Mouse (Mus musculus) stomach, embryonic 16.5 days (tissue): ENCODE measurements around the gene Crim1. TPM values are rescaled to one million over a fixed set of nuclear protein-coding genes. Genes with fewer than 3 reads are reported as not detected.
A peak's percentile ranks its signal among the peaks of the same experiment; 100 is the strongest.

ENCODE experiments used
- ATAC-seq: fragments of 200-750 bp; cut with Nextera tagmentation; 2 replicates; pipeline ENCODE4 v1.8.0; 2017; ENCODE audit warnings: moderate number of reproducible peaks, moderate TSS enrichment; ENCODE audit not compliant: insufficient read depth, low FRiP score
- H3K27ac ChIP-seq: fragments of 300-500 bp; sonication (generic); 2 replicates; pipeline ENCODE4 v1.5.1; 2014; ENCODE audit warnings: low read length
- H3K27me3 ChIP-seq: fragments of 300-500 bp; sonication (generic); 2 replicates; pipeline ENCODE4 v1.6.1; 2014; ENCODE audit warnings: low read length, control low read depth, mixed read lengths; ENCODE audit not compliant: control insufficient read depth, insufficient read depth
- H3K36me3 ChIP-seq: fragments of 300-500 bp; sonication (generic); 2 replicates; pipeline ENCODE4 v1.6.1; 2014; ENCODE audit warnings: low read length; ENCODE audit not compliant: control insufficient read depth, insufficient read depth
- H3K4me1 ChIP-seq: fragments of 300-500 bp; sonication (generic); 2 replicates; pipeline ENCODE4 v1.6.1; 2014; ENCODE audit warnings: low read length, control low read depth, mixed read lengths; ENCODE audit not compliant: control insufficient read depth, insufficient read depth
- H3K4me2 ChIP-seq: fragments of 300-500 bp; sonication (generic); 2 replicates; pipeline ENCODE4 v1.6.1; 2014; ENCODE audit warnings: low read depth, low read length, mixed read lengths
- H3K4me3 ChIP-seq: fragments of 300-500 bp; sonication (generic); replicated peaks from 2 replicates; pipeline ENCODE4 v1.5.1; 2014; ENCODE audit warnings: mild to moderate bottlenecking, low read length
- H3K9ac ChIP-seq: fragments of 300-500 bp; sonication (generic); 2 replicates; pipeline ENCODE4 v1.6.1; 2014; ENCODE audit warnings: low read length
- H3K9me3 ChIP-seq: fragments of 300-500 bp; sonication (generic); replicated peaks from 2 replicates; pipeline ENCODE4 v1.6.1; 2016; ENCODE audit warnings: low read length, control low read depth; ENCODE audit not compliant: control insufficient read depth
- WGBS: fragments of 180-500 bp; shearing (Covaris S2); extraction: QIAGEN DNeasy Blood & Tissue Kit; methylation state at CpG from one replicate; pipeline ENCODE4 v1.1.7; 2014; 5-methylcytosine and 5-hydroxymethylcytosine counted together
- polyA plus RNA-seq: library from polyadenylated mRNA; unstranded; fragments of >200 nt; fragmentation: Nextera tagmentation; extraction: Ambion mirVana; gene quantifications from 2 replicates; pipeline ENCODE4 v1.2.1, GENCODE M21; 2015

Gene Crim1
- polyA plus RNA-seq, 1 experiment from 2014 or later: 3.9 TPM

DNA sequence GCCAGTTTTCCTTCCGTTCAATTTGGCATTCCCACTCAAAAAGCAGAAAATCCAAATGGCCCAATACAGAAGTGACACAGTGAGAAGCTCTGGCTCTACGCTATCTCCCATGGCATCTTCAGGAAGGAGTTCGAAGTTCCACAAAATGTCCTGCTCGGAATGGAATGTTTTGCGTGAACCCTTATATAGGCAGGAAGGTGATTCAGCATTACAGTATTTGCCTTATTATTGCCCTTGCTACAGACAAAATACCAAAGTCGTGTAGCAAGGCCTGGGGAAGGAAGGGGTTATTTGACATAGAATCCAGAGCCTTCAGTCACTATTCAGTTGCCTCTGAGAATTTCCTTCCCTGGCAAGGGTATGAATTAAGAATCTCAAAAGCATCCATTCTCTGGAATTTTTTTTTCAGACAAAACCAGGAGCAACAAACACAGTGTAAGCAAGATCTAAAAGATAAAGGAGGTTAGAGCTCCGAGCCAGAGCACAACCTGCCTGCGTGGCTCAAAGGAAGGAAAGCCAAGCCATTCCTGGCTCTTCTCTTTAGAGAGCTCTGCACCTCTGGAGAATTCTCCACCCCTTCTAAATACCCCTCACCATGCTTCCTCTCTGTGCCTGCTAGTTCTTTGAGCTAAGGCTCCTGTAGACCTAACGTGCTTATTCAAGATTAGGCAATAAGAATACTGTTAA is 192.5 kb downstream of the Crim1 start:
- no peak for ATAC-seq
- Histone ChIP-seq H3K27ac (no peak overlapping the region), H3K4me1 (no peaks in the 10 kb centered on the region), H3K4me2 (no peak overlapping the region), H3K4me3 (no peak overlapping the region), H3K9ac (no peak overlapping the region), H3K9me3 (no peaks in the 10 kb centered on the region), H3K27me3 (no peaks in the 10 kb centered on the region), H3K36me3 (no peaks in the 10 kb centered on the region; the same call in 1 of the 2 replicates)
- WGBS: 55% methylated on average over 9 of the region's 9 CpGs

- no peak overlapping the region for H3K4me2 ChIP-seq
- peak; percentile 63 for ATAC-seq
- no peaks in the 10 kb centered on the region for H3K9me3 ChIP-seq
- H3K27me3 ChIP-seq: no peaks in the 10 kb centered on the region
- H3K9ac ChIP-seq: no peak overlapping the region
- H3K4me3 ChIP-seq: no peak overlapping the region
- H3K4me1 ChIP-seq: peaks cover 15% of the 10 kb centered on the region
- 61% methylated on average over 12 of the region's 12 CpGs for WGBS
- peaks cover 3% of the 10 kb centered on the region; the same call in 1 of the 2 replicates for H3K36me3 ChIP-seq
- 0 out of 2 replicates have a peak overlapping the region, but pooled peaks have one; percentile 40 for H3K27ac ChIP-seq
These were observed 200.2 kb downstream of the Crim1 start for GRCm38 (mm10) chr17:78400130-78400840.

DNA sequence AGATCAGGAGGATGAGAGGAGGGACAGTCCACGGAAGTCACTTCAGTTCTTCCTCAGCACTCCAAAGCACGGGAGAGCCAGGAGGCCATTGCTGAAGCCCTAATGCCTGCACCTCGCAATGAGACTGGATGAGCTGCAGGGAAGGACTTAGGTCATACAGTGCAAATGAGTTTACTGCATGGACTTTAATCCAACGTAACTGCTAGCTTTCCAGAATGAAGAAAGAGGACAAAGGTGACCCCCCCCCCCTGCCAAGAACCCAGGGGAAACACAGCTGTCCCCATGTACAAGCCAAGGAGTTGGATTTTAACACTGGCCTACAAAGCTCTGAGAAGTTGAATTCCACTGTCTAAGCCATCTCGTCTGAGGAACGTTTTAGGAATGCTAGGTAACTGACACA is 201.3 kb downstream of the Crim1 start:
- Histone ChIP-seq H3K4me3 (no peak overlapping the region), H3K36me3 (peaks cover 3% of the 10 kb centered on the region; the same call in 1 of the 2 replicates), H3K27ac (no peak overlapping the region), H3K4me1 (peaks cover 15% of the 10 kb centered on the region), H3K9ac (no peak overlapping the region), H3K27me3 (no peaks in the 10 kb centered on the region), H3K9me3 (no peaks in the 10 kb centered on the region), H3K4me2 (no peak overlapping the region)
- no peak for ATAC-seq
- WGBS: 60% methylated on average over 6 of the region's 6 CpGs

- Histone ChIP-seq H3K9me3 (no peaks in the 10 kb centered on the region), H3K27ac (no peak overlapping the region; the same call in 1 of the 2 replicates), H3K4me2 (no peak overlapping the region), H3K9ac (no peak overlapping the region), H3K27me3 (no peaks in the 10 kb centered on the region), H3K4me1 (peaks cover 15% of the 10 kb centered on the region), H3K36me3 (peaks cover 3% of the 10 kb centered on the region; the same call in 1 of the 2 replicates), H3K4me3 (no peak overlapping the region)
- ATAC-seq: no peak
- WGBS: 57% methylated on average over 4 of the region's 4 CpGs
These were observed 201.7 kb downstream of the Crim1 start for GRCm38 (mm10) chr17:78401713-78402112.

GRCm38 (mm10) chr17:78402174-78402573 is 202.1 kb downstream of the Crim1 start:
- H3K4me2 ChIP-seq: no peak overlapping the region
- H3K9ac ChIP-seq: no peak overlapping the region
- 57% methylated on average over 6 of the region's 6 CpGs for WGBS
- H3K27ac ChIP-seq: no peak overlapping the region
- no peak for ATAC-seq
- peaks cover 15% of the 10 kb centered on the region for H3K4me1 ChIP-seq
- H3K27me3 ChIP-seq: no peaks in the 10 kb centered on the region
- peaks cover 3% of the 10 kb centered on the region; the same call in 1 of the 2 replicates for H3K36me3 ChIP-seq
- no peak overlapping the region for H3K4me3 ChIP-seq
- H3K9me3 ChIP-seq: no peaks in the 10 kb centered on the region

DNA sequence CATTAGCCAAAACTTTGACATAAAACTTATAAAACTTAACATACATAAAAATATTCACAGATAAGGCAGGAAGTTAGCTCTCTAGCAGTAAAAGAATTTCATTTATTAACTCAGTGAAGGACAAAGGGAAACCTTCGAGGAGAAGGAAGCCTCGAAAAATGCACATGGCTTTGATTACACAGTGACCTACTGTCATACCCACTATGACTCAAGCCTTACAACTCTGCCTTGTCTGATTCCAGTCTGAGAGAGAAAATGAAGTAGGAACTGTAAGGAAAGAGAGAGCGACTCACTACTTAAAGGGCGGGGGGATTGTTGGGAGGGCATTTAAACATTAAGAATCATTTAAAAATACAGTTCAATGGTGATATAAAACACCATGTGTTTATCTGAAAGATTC is 203.2 kb downstream of the Crim1 start:
- no peaks in the 10 kb centered on the region for H3K27me3 ChIP-seq
- no peak for ATAC-seq
- H3K4me1 ChIP-seq: peaks cover 15% of the 10 kb centered on the region
- H3K9me3 ChIP-seq: no peaks in the 10 kb centered on the region
- H3K4me3 ChIP-seq: no peak overlapping the region
- WGBS: 59% methylated on average over 4 of the region's 4 CpGs
- peaks cover 3% of the 10 kb centered on the region; the same call in 1 of the 2 replicates for H3K36me3 ChIP-seq
- H3K27ac ChIP-seq: no peak overlapping the region
- H3K9ac ChIP-seq: no peak overlapping the region
- no peak overlapping the region for H3K4me2 ChIP-seq

DNA sequence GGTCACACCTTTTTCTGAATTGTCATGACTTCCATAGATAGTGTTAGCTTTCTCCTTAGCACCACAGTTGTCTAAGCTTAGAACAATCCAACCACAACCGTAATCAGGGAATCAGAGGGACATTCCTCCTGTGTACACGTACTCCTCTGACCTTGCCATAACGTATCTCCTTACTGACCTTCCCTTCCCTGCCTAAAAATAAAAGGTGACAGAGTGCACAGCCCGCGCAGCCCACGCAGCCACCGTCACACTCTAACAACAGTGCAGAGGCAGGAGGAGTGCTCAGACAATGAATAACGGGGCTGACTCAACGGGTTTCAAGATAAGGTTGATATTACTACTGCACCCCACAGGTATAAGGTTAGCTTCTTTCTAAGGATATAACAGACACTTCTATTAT is 203.8 kb downstream of the Crim1 start:
- H3K27ac ChIP-seq: no peak overlapping the region

DNA sequence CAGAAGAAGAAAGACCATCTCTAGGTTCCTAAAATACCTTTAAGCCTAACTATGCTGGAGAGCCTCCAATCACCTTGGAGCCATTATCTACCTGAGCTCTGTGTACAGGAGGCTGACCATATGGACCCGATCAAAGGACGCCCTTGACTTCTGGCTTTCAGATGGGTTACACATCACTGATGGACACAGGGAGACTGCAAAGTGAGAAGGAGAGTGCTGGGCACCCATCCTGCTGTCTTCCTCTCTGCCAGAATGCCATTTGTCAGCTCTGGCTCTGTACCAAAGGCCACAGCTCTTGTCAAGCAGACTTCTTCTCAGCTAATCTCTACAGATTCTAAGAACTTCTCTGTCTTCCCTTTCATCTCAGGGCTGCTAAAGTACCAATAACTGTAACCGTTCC is 205.3 kb downstream of the Crim1 start:
- no peak overlapping the region for H3K4me3 ChIP-seq
- H3K36me3 ChIP-seq: peaks cover 3% of the 10 kb centered on the region; the same call in 1 of the 2 replicates
- no peak for ATAC-seq
- no peaks in the 10 kb centered on the region for H3K27me3 ChIP-seq
- H3K27ac ChIP-seq: no peak overlapping the region
- peaks cover 11% of the 10 kb centered on the region for H3K4me1 ChIP-seq
- H3K9me3 ChIP-seq: no peaks in the 10 kb centered on the region
- H3K9ac ChIP-seq: no peak overlapping the region
- no peak overlapping the region for H3K4me2 ChIP-seq
- WGBS: 89% methylated on average over 3 of the region's 3 CpGs

More for the DNA sequence above, 203.8 kb downstream of the Crim1 start:
- 80% methylated on average over 9 of the region's 9 CpGs for WGBS
- Histone ChIP-seq H3K4me1 (peaks cover 15% of the 10 kb centered on the region), H3K4me3 (no peak overlapping the region), H3K27me3 (no peaks in the 10 kb centered on the region), H3K36me3 (peaks cover 3% of the 10 kb centered on the region; the same call in 1 of the 2 replicates), H3K9ac (no peak overlapping the region), H3K4me2 (no peak overlapping the region), H3K9me3 (no peaks in the 10 kb centered on the region)
- no peak for ATAC-seq

- Histone ChIP-seq H3K36me3 (peaks cover 3% of the 10 kb centered on the region; the same call in 1 of the 2 replicates), H3K27me3 (no peaks in the 10 kb centered on the region), H3K4me3 (no peak overlapping the region), H3K9ac (no peak overlapping the region), H3K4me2 (no peak overlapping the region), H3K4me1 (peaks cover 5% of the 10 kb centered on the region), H3K27ac (peak overlapping the region; percentile 32; the same call in 1 of the 2 replicates), H3K9me3 (no peaks in the 10 kb centered on the region)
- WGBS: 86% methylated on average over 10 of the region's 10 CpGs
- no peak for ATAC-seq
These were observed 206.8 kb downstream of the Crim1 start for GRCm38 (mm10) chr17:78406854-78407253.
